Mouse (Mus musculus): ENCODE data around the gene Chmp2b. TPM values are rescaled to one million over a fixed set of nuclear protein-coding genes. Genes with fewer than 3 reads are reported as not detected.
A peak's percentile ranks its signal among the peaks of the same experiment; 100 is the strongest.

Chmp2b gene
- polyA plus RNA-seq, 1 experiment from 2014 or later, result 80.1 TPM

DNA sequence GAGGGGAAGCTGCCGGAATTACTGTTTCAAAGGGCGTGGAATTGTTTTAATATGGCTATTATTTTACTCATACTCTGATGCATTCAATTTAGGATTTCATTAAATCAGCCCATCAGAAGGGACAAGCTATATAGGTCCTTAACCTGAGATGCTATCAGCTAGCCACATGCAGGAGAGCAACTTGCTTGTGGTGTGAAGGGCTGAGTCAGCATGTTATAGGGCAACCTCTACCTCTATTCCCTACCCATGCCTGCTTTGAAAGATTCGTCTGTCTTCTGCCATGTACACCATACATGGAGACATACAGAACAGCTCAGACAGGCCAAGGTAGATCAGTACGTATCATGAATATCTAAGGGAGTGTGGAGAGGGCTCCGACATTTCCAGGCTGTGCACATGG lies 35.8 kb downstream of the Chmp2b start:
- DNase-seq (ENCODE audit: low spot score), result no peak

- DNase-seq (ENCODE audit: low spot score), result no peak
Observed at GRCm38 (mm10) chr16:65526004-65526403, 36.5 kb downstream of the Chmp2b start.

DNA sequence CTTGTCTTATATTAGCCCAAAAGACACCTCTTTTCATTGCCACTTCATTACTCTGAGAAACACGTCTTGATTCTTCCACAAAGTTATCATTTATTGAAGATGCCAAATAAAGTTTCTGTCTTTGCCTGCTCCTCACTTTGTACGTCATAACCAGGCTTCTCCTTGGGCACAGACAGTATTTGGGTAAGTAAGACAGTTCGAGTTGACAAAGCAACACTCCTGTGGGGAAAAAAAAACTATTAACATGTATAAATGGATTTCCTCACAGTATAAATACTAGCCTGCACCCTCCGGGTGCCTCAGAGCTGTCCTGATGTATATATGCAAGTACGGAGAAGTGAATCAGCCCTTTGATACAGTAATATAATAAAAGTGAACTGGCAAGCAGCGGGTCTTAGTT lies 42.3 kb downstream of the Chmp2b start, which contains the start of gene Pou1f1:
Gene Pou1f1, plus strand, starts transcription at position 301 of the 400 bp plus-strand sequence.
- DNase-seq (ENCODE audit: low spot score), result no peak

DNA sequence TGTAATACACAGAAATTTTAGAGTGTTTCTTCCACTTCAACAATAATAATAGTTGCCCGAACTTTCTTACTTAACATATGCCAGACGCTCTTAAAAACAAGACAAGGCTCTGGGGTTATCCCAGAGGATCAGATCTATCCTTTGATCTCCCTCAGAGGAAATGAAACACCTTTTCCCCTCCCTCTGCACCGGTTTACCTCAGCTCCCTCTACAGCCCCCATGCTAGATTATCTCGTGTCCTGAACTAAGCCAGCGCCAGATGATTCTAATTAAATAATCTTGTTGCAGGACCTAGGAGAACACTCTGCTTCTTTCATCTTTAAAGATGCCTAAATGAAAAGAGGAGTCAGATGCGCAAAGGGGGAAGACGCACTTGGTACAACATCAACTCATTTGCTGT lies 48.3 kb downstream of the Chmp2b start:
- no peak for DNase-seq (ENCODE audit: low spot score)

GRCm38 (mm10) chr16:65497049-65497448 lies 65.5 kb downstream of the Chmp2b start:
- peak; percentile 9 for DNase-seq (ENCODE audit: low spot score)

DNA sequence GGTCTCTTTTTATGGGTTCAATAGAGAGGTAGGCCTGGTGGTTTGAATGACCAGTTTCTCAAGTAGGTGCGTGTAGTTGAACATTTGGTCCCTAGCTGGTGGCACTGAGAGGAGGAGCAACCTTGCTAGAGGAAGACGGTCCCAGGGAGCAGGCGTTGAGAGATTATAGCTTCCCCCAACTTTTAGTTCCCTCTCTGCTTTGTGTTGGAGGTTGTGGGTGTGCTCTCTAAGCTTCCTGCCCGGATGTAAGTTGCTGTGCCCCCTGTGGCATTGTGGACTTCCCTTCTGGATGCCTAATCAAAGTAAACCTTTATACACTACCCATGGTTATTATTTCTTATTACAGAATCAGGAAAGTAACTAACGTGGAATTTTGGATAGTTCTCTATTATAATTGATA lies 66.5 kb downstream of the Chmp2b start:
- peak; percentile 2 for DNase-seq (ENCODE audit: low spot score)

Other genes with a start within 250 kb of the Chmp2b start
- gene Pou1f1, start 42.2 kb downstream of the Chmp2b start, polyA plus RNA-seq (2015; fragmentation: Nextera tagmentation; extraction: Ambion mirVana), result 0.21 TPM in 1 of 2 replicates, not detected in the other